Mouse (Mus musculus): ENCODE measurements around the gene Nell2. TPM values are rescaled to one million over a fixed set of nuclear protein-coding genes. Genes with fewer than 3 reads are reported as not detected.

The Nell2 gene
- total RNA-seq, 2 experiments from 2014 or later: 415 to 438 TPM

DNA sequence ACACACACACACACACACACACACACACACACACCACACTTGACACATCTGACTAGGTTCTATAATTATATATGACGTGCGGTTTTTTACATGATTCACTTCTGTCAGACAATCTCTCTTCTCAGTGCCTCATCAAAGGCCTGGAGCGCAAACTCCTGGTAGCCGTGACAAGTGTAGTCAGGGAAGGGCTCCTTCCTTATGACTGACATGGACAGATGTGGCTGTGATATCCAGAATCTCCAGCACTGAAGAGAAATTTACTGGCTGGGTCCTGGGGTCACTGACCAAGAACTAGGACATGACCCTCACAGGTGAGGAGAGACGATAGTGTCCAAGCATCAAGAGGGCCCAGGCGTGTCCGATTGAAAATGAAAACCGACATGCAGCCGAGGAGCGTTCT, 160.2 kb downstream of the Nell2 start:
- no peak for DNase-seq
- intact Hi-C loops (cut with DNase I): no loop called here

- intact Hi-C loops (cut with DNase I): no loop called here
- DNase-seq: no peak
These were observed 161.9 kb downstream of the Nell2 start for GRCm38 (mm10) chr15:95366506-95366905.

- DNase-seq: no peak
- intact Hi-C loops (cut with DNase I): no loop called here
These were observed 173.6 kb downstream of the Nell2 start for GRCm38 (mm10) chr15:95354806-95355205.

GRCm38 (mm10) chr15:95334323-95335296, 193.7 kb downstream of the Nell2 start:
- intact Hi-C loops (cut with DNase I): no loop called here
- no peak for DNase-seq

GRCm38 (mm10) chr15:95333229-95333628, 195.1 kb downstream of the Nell2 start:
- no peak for DNase-seq
- intact Hi-C loops (cut with DNase I): no loop called here

- intact Hi-C loops (cut with DNase I): no loop called here
- no peak for DNase-seq
These were observed 197.4 kb downstream of the Nell2 start for GRCm38 (mm10) chr15:95330926-95331325.

- DNase-seq: no peak
- intact Hi-C loops (cut with DNase I): no loop called here
These were observed 205.6 kb downstream of the Nell2 start for GRCm38 (mm10) chr15:95322744-95323143.

- DNase-seq: no peak
These were observed 211.7 kb downstream of the Nell2 start for GRCm38 (mm10) chr15:95316626-95317025.

GRCm38 (mm10) chr15:95314808-95315145, 213.6 kb downstream of the Nell2 start:
- DNase-seq: no peak
- intact Hi-C loops (cut with DNase I): no loop called here

More at GRCm38 (mm10) chr15:95316626-95317025, 211.7 kb downstream of the Nell2 start:
- intact Hi-C loops (cut with DNase I): no loop called here

GRCm38 (mm10) chr15:95314121-95314807, 214.1 kb downstream of the Nell2 start:
- intact Hi-C loops (cut with DNase I): no loop called here
- peak; percentile 29 for DNase-seq

DNA sequence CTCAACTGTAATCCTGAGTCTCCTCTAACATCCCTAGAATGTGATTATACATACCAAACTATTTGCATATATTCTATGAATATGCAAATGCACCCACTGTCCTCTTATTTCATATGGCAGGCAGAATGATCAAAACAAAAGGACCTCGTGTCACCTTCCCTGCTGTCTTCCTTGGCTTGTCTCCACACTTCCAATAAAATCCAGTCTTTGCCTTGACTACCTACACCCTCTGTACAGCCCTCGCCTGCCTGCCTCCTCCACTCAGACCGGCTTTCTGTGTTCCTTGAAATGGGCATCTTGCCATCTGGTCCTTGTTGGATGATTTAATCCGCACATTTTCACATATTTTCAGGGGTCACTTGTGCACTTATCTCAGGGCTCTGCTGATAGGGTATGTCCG, 215.1 kb downstream of the Nell2 start:
- peak; percentile 65 for DNase-seq
- intact Hi-C loops (cut with DNase I): no loop called here

GRCm38 (mm10) chr15:95304102-95304501, 224.3 kb downstream of the Nell2 start:
- intact Hi-C loops (cut with DNase I): no loop called here
- DNase-seq: peak; percentile 72

- intact Hi-C loops (cut with DNase I): no loop called here
- no peak for DNase-seq
These were observed 231.8 kb downstream of the Nell2 start for GRCm38 (mm10) chr15:95296561-95296960.

DNA sequence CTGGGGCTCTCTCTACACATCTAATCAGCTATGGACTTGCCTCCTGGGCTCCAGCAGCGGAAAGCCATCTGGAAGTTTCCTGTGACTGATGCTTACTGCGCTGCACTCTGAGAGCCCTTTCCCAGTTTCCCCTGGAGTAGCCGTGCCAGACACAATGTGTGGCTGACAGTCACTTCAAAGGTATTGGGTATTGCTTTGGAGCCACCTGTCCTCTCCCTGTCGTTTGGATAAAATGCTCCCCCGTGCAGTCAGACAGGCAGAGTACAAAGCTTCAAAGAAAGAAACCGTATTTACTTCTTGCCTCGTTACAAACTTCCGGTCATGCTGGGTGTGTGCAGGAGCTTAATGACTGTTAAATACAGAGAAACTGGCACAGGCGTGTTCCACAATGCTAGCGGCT, 239.3 kb downstream of the Nell2 start:
- DNase-seq: peak; percentile 19
- intact Hi-C loops (cut with DNase I): no loop called here

DNA sequence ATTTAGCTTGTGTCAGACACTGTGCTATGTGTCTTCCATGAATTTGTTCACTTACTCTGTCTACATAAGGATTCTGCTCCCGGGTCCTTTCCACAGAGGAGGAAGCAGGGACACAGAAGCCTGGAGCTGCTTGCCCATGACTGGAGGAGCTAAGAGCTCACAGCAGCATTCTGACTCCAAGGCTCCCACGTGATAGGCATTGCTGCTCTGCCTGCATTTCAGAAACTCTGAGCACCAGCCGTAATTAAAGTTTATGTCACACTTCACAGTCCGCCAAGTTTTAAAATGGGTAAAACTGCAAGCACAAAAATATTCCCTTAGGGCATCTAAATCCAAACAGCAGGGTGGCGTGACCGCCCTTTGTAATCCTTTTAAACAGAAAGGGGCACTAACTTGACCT, 243.2 kb downstream of the Nell2 start:
- DNase-seq: no peak

DNA sequence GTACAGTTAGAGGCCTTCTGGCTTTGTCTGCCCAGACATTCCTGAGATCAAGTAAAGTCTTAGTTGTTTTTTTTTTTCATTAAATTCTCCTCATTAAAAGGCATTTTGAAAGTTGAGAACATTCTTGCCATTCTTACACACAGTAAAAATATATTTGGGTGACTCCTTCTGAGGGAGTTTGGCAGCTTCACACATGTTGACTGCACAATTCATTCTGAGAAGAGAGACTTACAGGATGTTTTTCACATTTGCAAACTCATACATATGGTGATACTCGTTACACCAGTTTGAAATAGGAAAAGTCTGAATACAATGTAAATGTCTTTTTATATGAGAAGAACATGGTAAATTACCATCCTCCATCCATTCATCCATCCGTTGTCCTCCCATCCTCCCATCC, 247.4 kb downstream of the Nell2 start:
- no peak for DNase-seq
- intact Hi-C loops (cut with DNase I): no loop called here

More for the DNA sequence above, 243.2 kb downstream of the Nell2 start:
- intact Hi-C loops (cut with DNase I): no loop called here

- intact Hi-C loops (cut with DNase I): no loop called here
These were observed 250.4 kb downstream of the Nell2 start for GRCm38 (mm10) chr15:95278001-95278400.

GRCm38 (mm10) chr15:95276556-95276955, 251.8 kb downstream of the Nell2 start:
- intact Hi-C loops (cut with DNase I): no loop called here
- no peak for DNase-seq

More at GRCm38 (mm10) chr15:95278001-95278400, 250.4 kb downstream of the Nell2 start:
- DNase-seq: no peak

- intact Hi-C loops (cut with DNase I): no loop called here
- no peak for DNase-seq
These were observed 252.8 kb downstream of the Nell2 start for GRCm38 (mm10) chr15:95275553-95275952.

DNA sequence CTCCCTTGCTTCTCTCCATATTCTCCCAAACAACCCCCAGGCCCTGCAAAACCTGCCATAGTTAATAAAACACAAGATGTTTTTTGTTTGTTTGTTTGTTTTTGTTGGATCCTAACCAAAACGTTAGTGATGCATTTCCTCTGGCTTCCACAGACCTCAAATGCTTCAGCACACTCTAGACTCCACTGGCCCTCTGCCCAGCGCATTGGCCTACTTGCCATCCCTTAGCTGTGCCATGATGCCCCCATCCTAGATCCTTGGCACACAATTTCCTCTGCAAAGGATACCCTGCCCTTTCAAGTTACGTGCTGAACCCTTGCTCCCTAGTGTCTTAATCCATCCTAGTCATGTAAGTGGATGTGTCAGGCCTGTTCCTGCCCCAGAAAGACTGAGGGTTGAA, 255.1 kb downstream of the Nell2 start:
- intact Hi-C loops (cut with DNase I): no loop called here
- DNase-seq: peak; percentile 21

DNA sequence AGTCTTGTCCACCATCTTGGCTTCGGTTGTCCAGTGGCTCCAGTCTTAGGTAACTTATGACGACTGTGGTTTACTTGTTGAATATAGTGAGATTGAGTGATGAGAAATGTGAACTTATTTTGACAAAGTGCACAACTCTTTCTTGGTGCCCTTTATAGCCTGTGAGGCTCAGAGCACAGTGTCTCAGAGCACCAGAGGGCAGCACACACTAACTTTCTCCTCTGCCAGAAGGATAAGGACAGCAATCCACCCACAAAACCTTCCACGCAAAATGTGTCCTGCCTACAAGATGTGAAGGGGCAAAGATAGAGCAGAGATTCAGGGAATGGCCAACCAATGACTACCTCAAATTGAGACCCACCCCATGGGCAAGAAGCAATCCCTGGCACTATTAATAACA, 256.2 kb downstream of the Nell2 start:
- no peak for DNase-seq
- intact Hi-C loops (cut with DNase I): no loop called here
